Mouse (Mus musculus) erythroblast, embryonic 14.5 days (primary cell): ENCODE measurements around the gene Agmat.

Source experiments
- GATA1 ChIP-seq: IDR thresholded peaks from 2 replicates; pipeline ENCODE4 v1.6.1; 2012; ENCODE audit warnings: low read length, inconsistent platforms, mixed read lengths
- TAL1 ChIP-seq: IDR thresholded peaks from 3 replicates; pipeline ENCODE4 v1.6.1; 2012; ENCODE audit warnings: low read length, inconsistent platforms, mixed read lengths

GRCm38 (mm10) chr4:141771823-141772222 lies 25.4 kb downstream of the Agmat start:
- TF ChIP-seq GATA1: no peak
- no peak for TF ChIP-seq TAL1
